Mouse (Mus musculus) layer of hippocampus, postnatal 10 days (tissue): Measurements from ENCODE around the gene 1700028K03Rik. TPM values are rescaled to one million over a fixed set of nuclear protein-coding genes. Genes with fewer than 3 reads are reported as not detected.

ENCODE experiments used
- DNase-seq, 2 experiments: peaks; one replicate each; pipeline ENCODE4 v3.0.0; 2021; ENCODE audit warnings: low spot score in 2 of 2
- total RNA-seq, 2 experiments: library from RNA; stranded (reverse); gene quantifications; 2 replicates each; pipeline ENCODE4 v1.2.3; 2021

The 1700028K03Rik gene
- total RNA-seq, 2 experiments from 2014 or later, result 0.36 to 0.55 TPM

GRCm38 (mm10) chr5:107541696-107542095, 7.2 kb downstream of the 1700028K03Rik start:
- peak; percentile 17 to 21 for DNase-seq

GRCm38 (mm10) chr5:107545927-107546326, 11.4 kb downstream of the 1700028K03Rik start:
- no peak for DNase-seq

GRCm38 (mm10) chr5:107547955-107548354, 13.4 kb downstream of the 1700028K03Rik start:
- DNase-seq, result no peak

GRCm38 (mm10) chr5:107548444-107548843, 13.9 kb downstream of the 1700028K03Rik start:
- DNase-seq, result no peak

GRCm38 (mm10) chr5:107554336-107554735, 19.8 kb downstream of the 1700028K03Rik start:
- no peak for DNase-seq

- no peak for DNase-seq
These were observed 22.5 kb downstream of the 1700028K03Rik start for GRCm38 (mm10) chr5:107556969-107557368.

GRCm38 (mm10) chr5:107569148-107569547, 34.6 kb downstream of the 1700028K03Rik start:
- no peak for DNase-seq

GRCm38 (mm10) chr5:107597301-107598077, 63.0 kb downstream of the 1700028K03Rik start, which contains the start of the genes Rpap2 and Glmn:
Rpap2 (plus strand) TSS chr5:107597373.
Glmn (minus strand) TSS chr5:107597888.
- peak; percentile 81 to 85 for DNase-seq

GRCm38 (mm10) chr5:107598380-107598779, 63.9 kb downstream of the 1700028K03Rik start:
- DNase-seq, result no peak

Other genes starting within 250 kb of the 1700028K03Rik start
- gene Tgfbr3, start 245.1 kb upstream of the 1700028K03Rik start, total RNA-seq, result 10 to 100 TPM; 12.7 to 13.6 TPM
- 10 to 100 TPM; 14.5 to 14.7 TPM for gene Brdt, start 203.6 kb upstream of the 1700028K03Rik start, total RNA-seq
- 10 to 100 TPM; 27.7 to 34.9 TPM for gene Ephx4, start 132.0 kb upstream of the 1700028K03Rik start, total RNA-seq
- gene Lpcat2b, start 103.2 kb upstream of the 1700028K03Rik start, total RNA-seq, result under 1 TPM in 1 of 2 experiments, not detected in 1; 0.25 TPM
- 10 to 100 TPM; 91.2 to 91.6 TPM for gene Btbd8, start 96.7 kb upstream of the 1700028K03Rik start, total RNA-seq
- under 1 TPM; 0.27 to 0.60 TPM for gene Gm42669, start 27.1 kb upstream of the 1700028K03Rik start, total RNA-seq
- 10 to 100 TPM; 21.8 to 21.9 TPM for gene Rpap2, start 62.7 kb downstream of the 1700028K03Rik start, total RNA-seq
- gene Glmn, start 63.2 kb downstream of the 1700028K03Rik start, total RNA-seq, result 10 to 100 TPM; 20.1 to 22.8 TPM
- not detected for gene Gfi1, start 191.3 kb downstream of the 1700028K03Rik start, total RNA-seq